Mouse (Mus musculus) left cerebral cortex, postnatal 10 days (tissue): ENCODE results near the gene Ahsg. TPM values are rescaled to one million over a fixed set of nuclear protein-coding genes. Genes with fewer than 3 reads are reported as not detected.

Source experiments
- DNase-seq, 2 experiments: peaks; one replicate each; pipeline ENCODE4 v3.0.0; 2021 to 2022; ENCODE audit warnings: low spot score in 2 of 2, mixed read lengths in 1 of 2; ENCODE audit errors: extremely low spot score in 1 of 2
- intact Hi-C: fragments of 180-260 bp; cut with DNase I; formaldehyde crosslinking; loops from one replicate; pipeline ENCODE4 v1.15.1; 2025
- total RNA-seq, 2 experiments: library from RNA; stranded (reverse); gene quantifications; 2 replicates each; pipeline ENCODE4 v1.2.3; 2021

The Ahsg gene
- total RNA-seq, 2 experiments from 2014 or later = not detected

- intact Hi-C loops = no loop called here
- no peak for DNase-seq
Measured at GRCm38 (mm10) chr16:22881487-22881886, 9.6 kb upstream of the Ahsg start.

DNA sequence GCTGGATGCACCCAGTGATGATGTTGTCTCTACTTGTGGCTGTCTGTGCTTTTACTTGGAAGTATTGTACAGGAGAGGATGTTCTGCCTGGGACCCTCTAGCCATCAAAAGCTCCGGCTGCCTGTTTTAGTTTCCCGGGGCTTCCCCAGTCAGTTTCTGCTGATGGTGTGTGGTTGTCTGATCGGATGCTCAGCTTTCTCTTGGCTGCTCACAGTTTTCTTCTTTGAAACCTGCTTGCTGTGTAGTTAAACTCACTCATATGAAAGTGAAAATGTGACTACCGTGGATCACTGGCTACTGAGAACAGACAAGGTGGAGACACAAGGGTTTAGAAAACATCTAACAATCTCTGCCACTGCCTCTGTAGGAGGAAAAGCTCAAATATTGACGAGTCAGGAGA is 7.6 kb upstream of the Ahsg start:
- intact Hi-C loops = no loop called here
- no peak for DNase-seq

- intact Hi-C loops = no loop called here
- DNase-seq = no peak
Measured at GRCm38 (mm10) chr16:22885356-22885755, 5.7 kb upstream of the Ahsg start.

DNA sequence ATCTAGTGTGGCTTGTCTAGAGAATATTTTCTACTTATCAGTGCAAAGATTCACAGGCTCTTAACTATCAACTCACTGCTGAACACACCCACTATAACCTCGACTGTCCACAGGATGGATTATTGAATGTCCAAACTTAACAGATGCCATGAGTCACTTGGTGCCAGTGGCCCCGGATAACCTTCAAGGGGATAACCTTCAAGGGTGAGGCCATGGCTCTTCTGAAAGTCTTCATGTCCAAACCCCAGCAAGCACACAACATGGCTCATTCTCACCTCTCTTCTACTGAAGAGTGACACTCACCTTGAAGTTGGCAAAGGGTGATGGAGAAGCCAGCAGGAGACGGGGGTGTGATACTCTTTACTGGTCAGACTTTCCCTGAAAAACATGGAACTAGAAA is 4.4 kb upstream of the Ahsg start:
- intact Hi-C loops = no loop called here
- no peak for DNase-seq

DNA sequence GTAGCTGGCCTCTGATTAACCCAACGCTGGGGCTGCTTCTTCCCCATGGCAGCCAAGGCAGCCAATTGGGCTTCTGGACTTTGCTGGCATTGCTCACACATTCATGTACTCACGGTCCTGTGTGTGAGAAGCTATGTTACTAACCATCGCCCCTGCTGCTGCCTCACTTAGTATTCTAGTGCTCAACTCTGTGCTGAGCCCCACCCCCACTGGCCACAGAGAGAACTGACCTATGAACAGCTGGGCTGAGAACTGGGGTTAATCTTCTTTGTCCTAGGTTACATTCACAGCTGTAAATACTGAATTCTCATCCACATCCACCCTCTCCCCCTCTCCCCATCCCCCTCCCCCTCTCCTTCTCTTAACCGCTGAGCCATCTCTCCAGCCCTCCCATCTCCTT is 2.2 kb upstream of the Ahsg start:
- DNase-seq = no peak
- intact Hi-C loops = no loop called here

GRCm38 (mm10) chr16:22889716-22890115 is 1.4 kb upstream of the Ahsg start:
- no peak for DNase-seq
- intact Hi-C loops = no loop called here

DNA sequence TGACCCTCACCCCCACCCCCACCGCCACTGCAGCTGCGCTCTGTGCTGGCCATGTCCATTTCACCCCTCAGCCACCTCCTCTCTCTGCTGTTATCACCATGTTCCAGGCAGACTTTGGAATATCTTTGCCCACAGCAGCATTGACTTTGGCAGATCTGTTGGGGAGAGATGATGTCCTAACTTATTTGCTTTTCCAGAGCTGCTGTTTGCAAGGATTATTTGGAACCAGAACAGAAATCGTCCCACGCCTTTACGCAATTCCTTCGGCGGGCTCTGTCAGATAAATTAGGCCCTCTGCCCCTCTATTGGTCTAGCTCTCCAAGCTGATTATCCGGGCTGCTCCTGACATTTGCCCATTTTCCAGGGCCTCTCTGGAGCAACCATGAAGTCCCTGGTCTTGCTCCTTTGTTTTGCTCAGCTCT is 667 bp downstream of the Ahsg start:
- intact Hi-C loops = no loop called here

GRCm38 (mm10) chr16:22894095-22894494 is 3.0 kb downstream of the Ahsg start:
- DNase-seq = no peak
- intact Hi-C loops = no loop called here

More for the DNA sequence above, 667 bp downstream of the Ahsg start:
- DNase-seq = no peak

GRCm38 (mm10) chr16:22896618-22897017 is 5.5 kb downstream of the Ahsg start:
- intact Hi-C loops = no loop called here
- no peak for DNase-seq

DNA sequence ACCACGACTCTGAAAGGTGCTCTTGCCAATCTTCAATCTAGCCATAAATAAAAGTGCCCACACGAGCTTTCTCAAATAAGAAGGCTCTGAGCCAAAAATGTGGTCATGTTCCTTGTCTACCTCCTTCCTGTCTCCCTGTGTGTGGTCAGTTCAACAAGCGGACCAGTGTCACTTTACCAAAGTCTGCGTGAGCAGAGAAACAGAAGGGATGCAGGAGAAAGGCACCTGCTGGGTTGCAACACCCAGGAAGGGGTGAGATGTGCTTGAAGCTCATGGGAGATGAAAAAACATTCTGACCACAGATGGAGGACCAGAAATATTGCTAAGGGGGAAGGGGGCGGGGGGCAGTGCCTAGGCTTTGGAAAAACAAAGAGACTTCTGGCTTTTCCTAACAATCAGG is 8.3 kb downstream of the Ahsg start:
- no peak for DNase-seq
- intact Hi-C loops = no loop called here

DNA sequence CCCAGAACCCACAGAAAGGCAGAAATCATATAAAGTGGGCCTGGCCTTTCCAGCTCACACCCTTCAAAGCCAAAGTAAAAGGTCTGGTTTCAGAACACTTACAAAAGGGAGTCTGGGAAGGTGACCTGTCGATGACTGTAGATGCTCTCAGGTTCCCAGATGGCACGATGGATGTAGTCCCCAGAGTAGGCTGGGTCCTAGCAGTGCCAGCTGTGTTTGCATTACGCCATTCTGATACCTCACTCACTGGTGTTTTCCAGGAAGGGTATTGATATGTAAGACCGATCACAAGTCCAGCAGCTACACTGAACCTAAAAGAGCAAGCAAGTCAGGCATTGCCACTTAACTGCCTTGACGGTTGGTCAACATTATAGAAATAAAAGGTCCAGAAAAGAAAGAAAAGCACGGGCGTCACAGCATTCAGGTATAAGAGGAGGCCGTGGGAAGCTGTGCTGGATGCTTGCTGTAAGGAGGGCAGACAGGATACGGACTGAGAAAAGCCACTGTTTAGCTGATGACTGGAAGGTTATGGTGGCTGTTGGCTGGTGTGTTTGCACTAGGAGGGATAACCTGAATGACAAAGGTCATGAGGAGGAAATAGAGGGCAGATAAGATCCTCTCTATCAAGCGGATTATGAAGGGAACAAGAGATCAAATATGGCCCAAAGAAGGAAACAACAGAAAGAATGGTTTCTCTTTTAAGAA is 8.9 kb downstream of the Ahsg start:
- DNase-seq = no peak
- intact Hi-C loops = no loop called here

DNA sequence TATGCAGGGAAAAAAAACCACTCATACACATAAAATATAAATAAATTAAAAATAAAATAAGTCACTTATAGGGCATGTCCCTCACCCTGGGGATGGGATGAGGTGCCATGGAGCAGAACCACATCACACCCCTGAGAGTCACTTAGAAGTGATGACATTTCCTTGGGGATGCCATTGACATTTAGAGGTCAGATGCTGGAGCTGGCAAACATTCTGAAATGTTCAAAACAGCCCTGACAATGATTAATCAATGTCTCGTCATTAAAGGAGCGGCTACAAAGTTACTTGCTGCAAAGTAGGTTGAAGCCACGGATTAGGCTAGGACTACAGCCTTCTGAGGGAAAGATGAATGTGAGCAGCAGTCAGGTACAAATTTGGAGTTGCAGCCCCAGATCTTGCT is 10.2 kb downstream of the Ahsg start:
- intact Hi-C loops = no loop called here
- DNase-seq = no peak

- no peak for DNase-seq
- intact Hi-C loops = no loop called here
Measured at GRCm38 (mm10) chr16:22909290-22909689, 18.2 kb downstream of the Ahsg start.

GRCm38 (mm10) chr16:22911986-22912385 is 20.9 kb downstream of the Ahsg start:
- no peak for DNase-seq
- intact Hi-C loops = no loop called here

DNA sequence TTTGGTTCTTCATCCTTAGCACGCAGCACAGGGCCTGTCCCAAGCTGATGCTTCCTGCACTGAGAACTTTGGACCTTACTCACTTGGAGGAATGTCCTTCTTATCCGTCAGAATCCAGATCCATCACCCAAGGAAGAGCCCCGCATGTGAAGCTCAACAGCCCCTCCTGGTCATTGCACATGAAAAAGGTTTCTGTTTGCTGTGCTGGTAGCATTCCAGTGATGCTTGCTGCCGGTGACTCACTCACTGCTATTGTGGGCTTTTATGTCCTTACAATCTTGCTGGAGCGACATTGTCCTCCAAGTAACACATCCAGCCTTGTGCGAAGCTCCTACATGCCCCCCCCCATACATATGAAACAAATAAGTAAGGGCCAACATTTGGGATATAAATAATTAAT is 21.8 kb downstream of the Ahsg start:
- intact Hi-C loops = no loop called here
- no peak for DNase-seq

GRCm38 (mm10) chr16:22914276-22914675 is 23.2 kb downstream of the Ahsg start:
- DNase-seq = no peak
- intact Hi-C loops = no loop called here

GRCm38 (mm10) chr16:22918034-22918433 is 27.0 kb downstream of the Ahsg start, which contains the start of gene Fetub:
Gene Fetub, plus strand, starts transcription at chr16:22918334.
- intact Hi-C loops = no loop called here
- DNase-seq = no peak

GRCm38 (mm10) chr16:22918664-22919312 is 27.7 kb downstream of the Ahsg start:
- intact Hi-C loops = no loop called here

GRCm38 (mm10) chr16:22919971-22920854 is 29.1 kb downstream of the Ahsg start:
- intact Hi-C loops = no loop called here
- peak in 1 of 2 experiments; percentile 31 for DNase-seq

More at GRCm38 (mm10) chr16:22918664-22919312, 27.7 kb downstream of the Ahsg start:
- DNase-seq = no peak

GRCm38 (mm10) chr16:22921761-22922160 is 30.7 kb downstream of the Ahsg start:
- intact Hi-C loops = no loop called here
- DNase-seq = no peak
